Mouse (Mus musculus): Measurements from ENCODE around the gene Gins1. TPM values are rescaled to one million over a fixed set of nuclear protein-coding genes. Genes with fewer than 3 reads are reported as not detected.

The Gins1 gene
- polyA plus RNA-seq, 1 experiment: 23.6 TPM

GRCm38 (mm10) chr2:150895691-150896252 lies 9.4 kb upstream of the Gins1 start:
- TF ChIP-seq GATA1 (IDR thresholded peaks at IDR 0.05; ENCODE audit: low read length): no peak

- TF ChIP-seq GATA1 (IDR thresholded peaks at IDR 0.05; ENCODE audit: low read length): no peak
These were observed 4.9 kb upstream of the Gins1 start for GRCm38 (mm10) chr2:150900341-150900740.

GRCm38 (mm10) chr2:150902347-150902746 lies 2.9 kb upstream of the Gins1 start:
- TF ChIP-seq GATA1 (IDR thresholded peaks at IDR 0.05; ENCODE audit: low read length): no peak

- no peak for TF ChIP-seq GATA1 (IDR thresholded peaks at IDR 0.05; ENCODE audit: low read length)
These were observed 796 bp upstream of the Gins1 start, which contains the start of gene Abhd12 for GRCm38 (mm10) chr2:150904272-150904935. TSS of gene Abhd12 (minus strand) at chr2:150904741.

- TF ChIP-seq GATA1 (IDR thresholded peaks at IDR 0.05; ENCODE audit: low read length): no peak
These were observed 4.3 kb downstream of the Gins1 start for GRCm38 (mm10) chr2:150909429-150910039.

GRCm38 (mm10) chr2:150910295-150910881 lies 5.2 kb downstream of the Gins1 start:
- no peak for TF ChIP-seq GATA1 (IDR thresholded peaks at IDR 0.05; ENCODE audit: low read length)

- no peak for TF ChIP-seq GATA1 (IDR thresholded peaks at IDR 0.05; ENCODE audit: low read length)
These were observed 9.7 kb downstream of the Gins1 start for GRCm38 (mm10) chr2:150914781-150915515.

GRCm38 (mm10) chr2:150915786-150916185 lies 10.6 kb downstream of the Gins1 start:
- TF ChIP-seq GATA1 (IDR thresholded peaks at IDR 0.05; ENCODE audit: low read length): no peak

GRCm38 (mm10) chr2:150918720-150919119 lies 13.5 kb downstream of the Gins1 start:
- no peak for TF ChIP-seq GATA1 (IDR thresholded peaks at IDR 0.05; ENCODE audit: low read length)

- no peak for TF ChIP-seq GATA1 (IDR thresholded peaks at IDR 0.05; ENCODE audit: low read length)
These were observed 15.3 kb downstream of the Gins1 start for GRCm38 (mm10) chr2:150920543-150920942.

GRCm38 (mm10) chr2:150921697-150922096 lies 16.5 kb downstream of the Gins1 start:
- no peak for TF ChIP-seq GATA1 (IDR thresholded peaks at IDR 0.05; ENCODE audit: low read length)

- TF ChIP-seq GATA1 (IDR thresholded peaks at IDR 0.05; ENCODE audit: low read length): no peak
These were observed 17.0 kb downstream of the Gins1 start for GRCm38 (mm10) chr2:150922165-150922564.

GRCm38 (mm10) chr2:150923026-150923425 lies 17.8 kb downstream of the Gins1 start:
- no peak for TF ChIP-seq GATA1 (IDR thresholded peaks at IDR 0.05; ENCODE audit: low read length)

GRCm38 (mm10) chr2:150923505-150923904 lies 18.3 kb downstream of the Gins1 start:
- TF ChIP-seq GATA1 (IDR thresholded peaks at IDR 0.05; ENCODE audit: low read length): no peak

- no peak for TF ChIP-seq GATA1 (IDR thresholded peaks at IDR 0.05; ENCODE audit: low read length)
These were observed 22.0 kb downstream of the Gins1 start for GRCm38 (mm10) chr2:150927038-150927720.

All from G1E-ER4 (cell line).